Mouse (Mus musculus): ENCODE data around the gene Ttc7b. TPM values are rescaled to one million over a fixed set of nuclear protein-coding genes. Genes with fewer than 3 reads are reported as not detected.

Ttc7b gene
- polyA plus RNA-seq, 1 experiment from 2014 or later: 3.7 TPM

DNA sequence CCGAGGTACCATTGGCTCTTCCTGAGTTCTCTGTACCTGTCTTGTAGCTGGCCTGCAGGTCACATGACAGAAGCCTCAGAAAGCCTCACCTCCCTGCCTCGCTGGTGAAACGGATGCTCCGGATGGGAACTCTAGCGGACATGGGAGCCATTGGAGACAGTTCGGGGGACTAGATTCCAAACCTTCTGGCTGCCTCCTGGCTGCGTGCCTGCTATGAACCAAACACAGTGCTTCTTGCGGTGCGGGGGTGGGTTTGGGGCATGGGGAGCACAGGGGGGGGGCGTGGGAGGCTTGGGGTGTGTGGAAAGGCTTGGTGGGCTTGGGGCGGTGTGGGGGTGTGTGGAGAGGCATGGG, 230.5 kb downstream of the Ttc7b start:
- 0 out of 2 replicates have a peak overlapping the region, but pooled peaks have one; percentile 16 for H3K9ac ChIP-seq (ENCODE audit: low read length)
- peak overlapping the region; percentile 22; the same call in 1 of the 2 replicates for H3K4me2 ChIP-seq (ENCODE audit: low read depth, low read length)
- peak overlapping the region; percentile 90 for H3K27ac ChIP-seq (ENCODE audit: low read length)
- 23% methylated on average over 11 of the region's 11 CpGs for WGBS
- H3K27me3 ChIP-seq (ENCODE audit: control insufficient read depth, insufficient read depth, low read depth, low read length): no peaks in the 10 kb centered on the region
- ATAC-seq (ENCODE audit: low read depth): no peak
- H3K4me1 ChIP-seq (replicated peaks; ENCODE audit: control insufficient read depth, insufficient read depth, low read length): peaks cover 30% of the 10 kb centered on the region
- no peak overlapping the region for H3K4me3 ChIP-seq (ENCODE audit: low read length)
- no peaks in the 10 kb centered on the region for H3K36me3 ChIP-seq (ENCODE audit: control insufficient read depth, insufficient read depth, low read length)
- no peaks in the 10 kb centered on the region for H3K9me3 ChIP-seq (ENCODE audit: control insufficient read depth, low read length)

DNA sequence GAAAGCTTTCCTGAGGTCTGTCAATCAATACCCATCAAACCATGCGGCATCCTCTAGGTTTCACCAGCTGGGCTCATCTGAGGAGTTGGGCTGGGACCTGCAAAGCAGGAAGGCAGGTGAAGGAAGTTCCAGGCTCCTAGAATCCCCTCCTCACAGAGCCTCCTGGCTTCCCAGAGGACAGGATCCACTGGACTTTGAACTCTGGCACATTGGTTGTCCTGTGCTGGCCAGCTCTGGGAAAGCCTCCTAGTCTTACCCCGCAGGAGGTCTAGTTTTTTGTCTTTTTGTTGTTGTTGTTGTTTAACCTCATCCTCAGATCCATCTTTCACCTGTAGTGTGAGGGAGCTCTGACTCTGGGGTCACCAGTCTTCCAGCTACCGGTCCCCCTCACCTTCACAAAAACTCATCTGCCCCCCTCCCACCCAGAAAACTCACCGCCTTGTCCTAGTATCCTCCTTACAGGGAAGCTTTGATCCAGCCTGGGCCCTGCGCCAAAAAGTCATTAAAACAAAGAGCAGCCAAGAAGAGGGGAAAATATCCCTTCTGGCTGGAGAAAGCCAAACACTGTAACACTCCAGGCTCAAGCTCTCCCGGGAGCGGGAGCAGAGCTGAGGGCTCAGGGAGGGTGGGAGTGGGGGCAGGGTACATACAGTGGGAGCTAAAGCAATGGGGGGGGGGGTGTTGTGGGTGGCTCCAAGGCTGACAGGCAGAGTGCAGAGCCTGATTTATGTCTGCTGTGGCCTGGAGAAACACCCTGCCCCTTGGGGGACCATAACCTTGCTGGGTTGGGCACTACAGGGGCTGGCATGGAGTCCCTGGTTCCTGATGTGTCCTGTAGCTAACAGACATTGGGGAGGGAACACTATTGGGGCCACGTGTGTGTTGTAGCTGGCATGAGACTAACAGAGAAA, 231.1 kb downstream of the Ttc7b start:
- Histone ChIP-seq H3K36me3 (ENCODE audit: control insufficient read depth, insufficient read depth, low read length) (no peaks in the 10 kb centered on the region), H3K27ac (ENCODE audit: low read length) (peak overlapping the region; percentile 90), H3K4me2 (ENCODE audit: low read depth, low read length) (peak overlapping the region; percentile 22; the same call in 1 of the 2 replicates), H3K27me3 (ENCODE audit: control insufficient read depth, insufficient read depth, low read depth, low read length) (no peaks in the 10 kb centered on the region), H3K4me1 (replicated peaks; ENCODE audit: control insufficient read depth, insufficient read depth, low read length) (peaks cover 30% of the 10 kb centered on the region), H3K9ac (ENCODE audit: low read length) (0 out of 2 replicates have a peak overlapping the region, but pooled peaks have one; percentile 16), H3K4me3 (ENCODE audit: low read length) (no peak overlapping the region), H3K9me3 (ENCODE audit: control insufficient read depth, low read length) (no peaks in the 10 kb centered on the region)
- WGBS: 14% methylated on average over 8 of the region's 8 CpGs
- peak; percentile 93 for ATAC-seq (ENCODE audit: low read depth)

DNA sequence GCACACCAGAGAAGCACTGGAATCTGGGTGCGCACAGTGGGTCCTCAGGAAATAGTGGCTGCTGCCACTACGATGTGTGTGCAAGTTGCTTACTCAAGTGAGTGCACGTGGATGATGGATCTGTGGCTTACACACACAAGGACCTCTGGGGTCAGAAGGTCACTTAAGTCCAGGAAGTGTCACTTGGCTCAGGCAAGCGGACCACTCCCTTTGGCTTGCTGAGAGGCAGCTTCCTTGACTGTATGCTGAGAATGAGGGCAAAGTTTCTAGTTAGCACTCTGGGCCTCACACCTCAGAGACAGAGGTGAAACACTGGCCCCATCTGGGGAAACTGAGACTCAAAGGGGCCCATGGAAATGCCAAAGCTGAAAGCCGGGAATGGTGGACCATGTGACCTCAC, 232.6 kb downstream of the Ttc7b start:
- no peak overlapping the region for H3K4me2 ChIP-seq (ENCODE audit: low read depth, low read length)
- H3K4me1 ChIP-seq (replicated peaks; ENCODE audit: control insufficient read depth, insufficient read depth, low read length): peaks cover 34% of the 10 kb centered on the region
- WGBS: 59% methylated on average over 5 of the region's 5 CpGs

DNA sequence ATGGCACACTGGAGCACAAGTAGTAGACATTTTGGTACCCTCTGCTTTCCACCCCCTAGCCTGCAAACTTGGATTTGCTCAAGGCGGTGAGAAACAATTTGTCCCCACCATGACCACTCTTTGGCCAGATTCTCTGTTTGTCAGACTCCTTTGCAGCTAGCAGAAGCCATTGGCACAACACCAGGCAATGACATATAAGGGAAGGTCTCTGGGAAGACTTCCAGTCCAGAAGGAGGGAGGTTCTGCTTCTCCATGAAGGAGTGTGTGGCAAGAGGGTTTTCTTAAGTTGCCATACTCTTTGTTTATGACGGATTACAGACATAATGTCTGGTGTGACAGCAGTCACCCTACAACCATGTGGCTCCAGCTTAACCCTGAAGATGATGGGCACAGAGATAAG, 233.1 kb downstream of the Ttc7b start:
- no peaks in the 10 kb centered on the region for H3K27me3 ChIP-seq (ENCODE audit: control insufficient read depth, insufficient read depth, low read depth, low read length)
- no peak overlapping the region for H3K4me3 ChIP-seq (ENCODE audit: low read length)
- H3K36me3 ChIP-seq (ENCODE audit: control insufficient read depth, insufficient read depth, low read length): no peaks in the 10 kb centered on the region
- no peak overlapping the region for H3K9ac ChIP-seq (ENCODE audit: low read length)
- H3K9me3 ChIP-seq (ENCODE audit: control insufficient read depth, low read length): no peaks in the 10 kb centered on the region
- no peak for ATAC-seq (ENCODE audit: low read depth)
- WGBS: 95% methylated on average over 2 of the region's 2 CpGs
- H3K4me2 ChIP-seq (ENCODE audit: low read depth, low read length): no peak overlapping the region
- H3K27ac ChIP-seq (ENCODE audit: low read length): no peak overlapping the region
- H3K4me1 ChIP-seq (replicated peaks; ENCODE audit: control insufficient read depth, insufficient read depth, low read length): peaks cover 38% of the 10 kb centered on the region

More for the DNA sequence above, 232.6 kb downstream of the Ttc7b start:
- ATAC-seq (ENCODE audit: low read depth): no peak
- H3K9ac ChIP-seq (ENCODE audit: low read length): no peak overlapping the region
- H3K27me3 ChIP-seq (ENCODE audit: control insufficient read depth, insufficient read depth, low read depth, low read length): no peaks in the 10 kb centered on the region
- no peaks in the 10 kb centered on the region for H3K36me3 ChIP-seq (ENCODE audit: control insufficient read depth, insufficient read depth, low read length)
- no peak overlapping the region for H3K4me3 ChIP-seq (ENCODE audit: low read length)
- H3K27ac ChIP-seq (ENCODE audit: low read length): no peak overlapping the region
- H3K9me3 ChIP-seq (ENCODE audit: control insufficient read depth, low read length): no peaks in the 10 kb centered on the region

DNA sequence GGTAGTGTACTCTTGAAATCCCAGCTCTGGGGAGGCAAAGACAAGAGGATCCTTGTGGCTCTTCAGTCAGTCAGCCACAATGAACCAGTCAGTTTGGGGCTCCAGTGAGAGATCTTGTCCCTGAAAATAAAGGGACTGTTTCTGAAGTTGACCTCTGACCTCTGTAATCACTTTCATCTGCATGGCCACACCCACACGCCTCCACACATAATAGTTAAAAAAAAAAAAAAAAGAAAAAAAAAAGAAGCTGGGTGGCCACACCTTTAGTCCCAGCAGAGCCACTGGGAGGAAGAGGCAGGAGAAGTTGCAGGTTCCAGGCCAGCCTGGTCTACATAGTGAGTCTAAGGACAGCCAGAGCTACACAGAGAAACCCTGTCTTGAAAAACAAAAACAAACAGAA, 237.3 kb downstream of the Ttc7b start:
- no peaks in the 10 kb centered on the region for H3K27me3 ChIP-seq (ENCODE audit: control insufficient read depth, insufficient read depth, low read depth, low read length)
- H3K4me1 ChIP-seq (replicated peaks; ENCODE audit: control insufficient read depth, insufficient read depth, low read length): peaks cover 30% of the 10 kb centered on the region
- no peaks in the 10 kb centered on the region for H3K36me3 ChIP-seq (ENCODE audit: control insufficient read depth, insufficient read depth, low read length)
- no peaks in the 10 kb centered on the region for H3K9me3 ChIP-seq (ENCODE audit: control insufficient read depth, low read length)
- no peak overlapping the region for H3K9ac ChIP-seq (ENCODE audit: low read length)
- peak overlapping the region; percentile 92 for H3K27ac ChIP-seq (ENCODE audit: low read length)
- ATAC-seq (ENCODE audit: low read depth): no peak
- 65% methylated on average over 1 of the region's 1 CpGs for WGBS
- no peak overlapping the region for H3K4me3 ChIP-seq (ENCODE audit: low read length)
- H3K4me2 ChIP-seq (ENCODE audit: low read depth, low read length): no peak overlapping the region

DNA sequence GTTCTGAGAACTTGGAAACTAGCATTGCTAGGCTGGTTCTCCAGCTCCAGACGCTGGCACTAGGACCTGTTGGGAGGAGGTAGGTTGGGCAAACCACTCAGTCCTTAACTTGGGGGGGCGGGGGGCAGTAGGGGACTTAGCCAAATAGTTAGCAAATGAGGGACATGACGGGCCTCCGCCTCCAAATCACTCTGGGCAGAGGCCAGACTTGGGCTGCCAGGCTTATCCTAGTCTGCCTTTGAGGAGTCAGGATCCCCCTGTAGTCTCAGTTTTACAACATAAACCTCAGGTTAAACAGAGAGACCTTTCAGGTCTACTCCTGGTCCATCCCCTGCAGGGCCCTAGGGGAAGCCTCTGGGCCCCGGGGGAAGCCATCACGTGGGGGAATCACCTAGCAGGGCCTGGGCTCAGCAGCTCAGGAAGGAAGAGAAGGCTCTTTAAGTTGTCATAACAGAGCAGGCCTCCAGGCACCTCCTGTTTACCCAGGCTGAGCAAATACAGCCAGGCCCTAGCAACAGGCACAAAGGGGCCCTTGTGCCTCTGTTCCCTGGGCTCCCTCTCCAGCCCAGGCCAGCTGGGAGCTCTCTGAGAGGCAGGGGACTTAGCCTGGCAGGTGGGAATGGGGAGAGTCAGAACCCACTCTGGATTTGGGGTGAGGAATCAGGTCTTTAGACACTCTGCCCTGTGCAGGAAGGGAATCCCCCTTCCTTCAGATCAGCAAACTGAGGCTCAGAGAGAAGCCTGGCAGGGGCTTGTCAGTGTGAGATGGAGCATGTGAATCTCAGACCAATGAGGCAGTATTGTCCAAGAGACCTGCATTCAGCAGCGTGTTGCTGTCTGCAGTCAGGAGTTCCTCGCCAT, 238.4 kb downstream of the Ttc7b start:
- peak overlapping the region; percentile 92 for H3K27ac ChIP-seq (ENCODE audit: low read length)
- no peaks in the 10 kb centered on the region for H3K36me3 ChIP-seq (ENCODE audit: control insufficient read depth, insufficient read depth, low read length)
- 38% methylated on average over 8 of the region's 8 CpGs for WGBS
- no peaks in the 10 kb centered on the region for H3K9me3 ChIP-seq (ENCODE audit: control insufficient read depth, low read length)
- no peak overlapping the region for H3K4me2 ChIP-seq (ENCODE audit: low read depth, low read length)
- H3K27me3 ChIP-seq (ENCODE audit: control insufficient read depth, insufficient read depth, low read depth, low read length): no peaks in the 10 kb centered on the region
- peaks cover 39% of the 10 kb centered on the region for H3K4me1 ChIP-seq (replicated peaks; ENCODE audit: control insufficient read depth, insufficient read depth, low read length)
- no peak overlapping the region for H3K4me3 ChIP-seq (ENCODE audit: low read length)
- peak overlapping the region; percentile 42; the same call in 1 of the 2 replicates for H3K9ac ChIP-seq (ENCODE audit: low read length)
- ATAC-seq (ENCODE audit: low read depth): peak; percentile 94

DNA sequence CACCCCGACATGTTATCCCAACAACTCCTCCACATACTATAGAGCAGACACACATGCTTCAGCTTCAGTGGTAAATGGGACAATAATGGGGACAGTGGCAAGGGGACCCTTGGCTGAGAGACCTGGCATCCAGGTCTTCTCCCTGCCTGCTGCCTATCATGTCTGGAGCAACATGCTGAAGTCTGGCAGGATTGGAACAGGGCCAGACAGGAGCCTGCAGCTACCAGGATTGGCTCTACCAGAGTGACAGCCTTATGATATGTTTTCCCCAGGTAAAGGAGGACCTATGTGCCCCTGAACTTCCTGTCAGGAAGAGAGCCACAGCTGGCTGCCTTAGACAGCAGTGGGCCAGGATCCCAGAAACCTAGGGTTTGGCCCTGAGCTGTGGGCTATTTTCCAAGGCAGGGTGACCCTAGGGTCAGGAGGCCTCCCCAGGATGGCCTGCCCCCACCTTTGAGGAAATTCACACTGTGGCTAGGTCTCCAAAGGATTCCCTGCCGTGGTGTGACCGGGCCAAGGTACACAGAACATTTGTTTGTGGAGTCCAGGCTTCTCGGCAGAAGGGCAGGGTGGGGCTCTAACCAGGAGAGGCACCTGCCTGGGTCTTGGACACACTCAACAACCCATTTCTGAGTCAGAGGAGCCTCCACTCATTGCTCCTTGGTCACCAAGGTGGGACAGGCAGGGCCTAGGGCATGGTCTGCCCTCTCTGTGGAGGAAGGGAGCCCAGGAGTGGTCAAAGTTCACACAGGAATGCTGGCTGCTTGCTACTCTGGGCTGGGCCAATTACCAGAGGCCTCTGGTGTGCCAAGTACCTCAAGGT, 239.4 kb downstream of the Ttc7b start:
- peak overlapping the region; percentile 92 for H3K27ac ChIP-seq (ENCODE audit: low read length)
- H3K4me3 ChIP-seq (ENCODE audit: low read length): no peak overlapping the region
- no peaks in the 10 kb centered on the region for H3K36me3 ChIP-seq (ENCODE audit: control insufficient read depth, insufficient read depth, low read length)
- ATAC-seq (ENCODE audit: low read depth): peak; percentile 18
- H3K9ac ChIP-seq (ENCODE audit: low read length): no peak overlapping the region
- peaks cover 49% of the 10 kb centered on the region for H3K4me1 ChIP-seq (replicated peaks; ENCODE audit: control insufficient read depth, insufficient read depth, low read length)
- no peaks in the 10 kb centered on the region for H3K9me3 ChIP-seq (ENCODE audit: control insufficient read depth, low read length)
- no peak overlapping the region for H3K4me2 ChIP-seq (ENCODE audit: low read depth, low read length)
- WGBS: 60% methylated on average over 4 of the region's 4 CpGs
- H3K27me3 ChIP-seq (ENCODE audit: control insufficient read depth, insufficient read depth, low read depth, low read length): no peaks in the 10 kb centered on the region

DNA sequence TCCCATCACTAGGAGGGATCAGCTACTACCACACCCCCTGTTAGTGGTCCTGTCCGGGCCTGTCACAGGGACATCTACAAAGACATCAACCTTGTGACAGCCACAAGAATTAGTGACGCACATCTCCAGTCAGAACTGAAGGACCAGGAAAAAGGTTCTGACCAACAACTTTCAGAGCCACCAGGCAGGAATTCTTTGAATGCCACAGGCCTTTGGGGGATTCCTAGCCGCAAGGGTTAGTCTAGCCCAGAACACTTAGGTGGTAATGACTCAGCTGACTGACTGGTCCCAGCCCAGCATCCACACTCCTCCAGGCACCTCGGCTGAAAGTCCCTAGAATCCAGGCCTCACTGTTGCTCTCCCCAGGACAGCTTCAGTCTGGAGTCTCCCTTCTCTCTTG, 240.7 kb downstream of the Ttc7b start:
- H3K4me3 ChIP-seq (ENCODE audit: low read length): no peak overlapping the region
- H3K9ac ChIP-seq (ENCODE audit: low read length): no peak overlapping the region
- no peak overlapping the region for H3K4me2 ChIP-seq (ENCODE audit: low read depth, low read length)
- H3K4me1 ChIP-seq (replicated peaks; ENCODE audit: control insufficient read depth, insufficient read depth, low read length): peaks cover 55% of the 10 kb centered on the region
- no peak overlapping the region for H3K27ac ChIP-seq (ENCODE audit: low read length)
- no peak for ATAC-seq (ENCODE audit: low read depth)
- 67% methylated on average over 4 of the region's 4 CpGs for WGBS
- H3K27me3 ChIP-seq (ENCODE audit: control insufficient read depth, insufficient read depth, low read depth, low read length): no peaks in the 10 kb centered on the region
- H3K9me3 ChIP-seq (ENCODE audit: control insufficient read depth, low read length): no peaks in the 10 kb centered on the region
- H3K36me3 ChIP-seq (ENCODE audit: control insufficient read depth, insufficient read depth, low read length): no peaks in the 10 kb centered on the region
